Mouse (Mus musculus) embryonic fibroblast, embryonic 13.5 days (primary cell): ENCODE measurements around the gene Prex1.

Experiments
- CTCF ChIP-seq: IDR thresholded peaks from 2 replicates; pipeline ENCODE4 v1.5.1; 2011; ENCODE audit warnings: mild to moderate bottlenecking, control low read depth, low read length, moderate library complexity, borderline replicate concordance; ENCODE audit not compliant: insufficient read depth
- POLR2A ChIP-seq: IDR thresholded peaks from 2 replicates; pipeline ENCODE4 v1.6.1; 2011; ENCODE audit warnings: low read depth, mild to moderate bottlenecking, control low read depth, low read length, moderate library complexity

- TF ChIP-seq CTCF (no peak), POLR2A (no peak)
Measured at GRCm38 (mm10) chr2:166719301-166719929, 5.8 kb upstream of the Prex1 start.
